Mouse (Mus musculus): ENCODE data around the gene Tex101. TPM values are rescaled to one million over a fixed set of nuclear protein-coding genes. Genes with fewer than 3 reads are reported as not detected.
"Not testable (repeated sequence)": the region's sequence is repeated elsewhere in the genome, so short reads cannot be mapped to it uniquely, and the experiment has no call there.

Gene Tex101
- polyA plus RNA-seq, 1 experiment = not detected

- H3K4me3 ChIP-seq (ENCODE audit: low read depth, low read length) = no peak overlapping the region
- H3K36me3 ChIP-seq (ENCODE audit: control insufficient read depth, insufficient read depth, low read length) = peaks cover 29% of the 10 kb centered on the region
- no peaks in the 10 kb centered on the region for H3K27me3 ChIP-seq (ENCODE audit: control insufficient read depth, insufficient read depth, low read length)
- no peak for TF ChIP-seq POLR2A (IDR thresholded peaks at IDR 0.05; ENCODE audit: low read depth, low read length)
- TF ChIP-seq CTCF (IDR thresholded peaks at IDR 0.05; ENCODE audit: extremely low read depth, insufficient read length, insufficient replicate concordance, low read depth, low read length) = no peak
- H3K27ac ChIP-seq (ENCODE audit: insufficient read depth, low read depth, low read length) = no peak overlapping the region
- no peaks in the 10 kb centered on the region for H3K4me1 ChIP-seq (ENCODE audit: control insufficient read depth, insufficient read depth, insufficient read length, low read length)
- 91% methylated on average over 13 of the region's 13 CpGs for WGBS
Measured at GRCm38 (mm10) chr7:24619671-24620397, 56.6 kb downstream of the Tex101 start.

GRCm38 (mm10) chr7:24618374-24618773 is 58.1 kb downstream of the Tex101 start:
- not testable (repeated sequence) for H3K4me1 ChIP-seq (ENCODE audit: control insufficient read depth, insufficient read depth, insufficient read length, low read length); H3K27ac ChIP-seq (ENCODE audit: insufficient read depth, low read depth, low read length); H3K27me3 ChIP-seq (ENCODE audit: control insufficient read depth, insufficient read depth, low read length); H3K4me3 ChIP-seq (ENCODE audit: low read depth, low read length)
- WGBS = 86% methylated on average over 8 of the region's 8 CpGs
- peaks cover 20% of the 10 kb centered on the region for H3K36me3 ChIP-seq (ENCODE audit: control insufficient read depth, insufficient read depth, low read length)

Other genes starting within 250 kb of the Tex101 start
- gene Irgc1, start 224.4 kb downstream of the Tex101 start, polyA plus RNA-seq (2012; rRNA removed) = 0.05 and 0.37 TPM in 2 replicates
- gene Plaur, start 214.2 kb downstream of the Tex101 start, polyA plus RNA-seq (2012; rRNA removed) = 9.9 and 15.8 TPM in 2 replicates
- gene Cadm4, start 194.7 kb downstream of the Tex101 start, polyA plus RNA-seq (2012; rRNA removed) = 2.9 and 4.7 TPM in 2 replicates
- gene Zfp428, start 169.7 kb downstream of the Tex101 start, polyA plus RNA-seq (2012; rRNA removed) = 6.4 and 15.7 TPM in 2 replicates
- not detected in 2 replicates for gene AC161166.1, start 164.2 kb downstream of the Tex101 start, polyA plus RNA-seq (2012; rRNA removed)
- 8.5 and 12.3 TPM in 2 replicates for gene Irgq, start 146.0 kb downstream of the Tex101 start, polyA plus RNA-seq (2012; rRNA removed)
- 0.13 TPM in 1 of 2 replicates, not detected in the other for gene Pinlyp, start 130.6 kb downstream of the Tex101 start, polyA plus RNA-seq (2012; rRNA removed)
- 12.3 and 24.7 TPM in 2 replicates for gene Xrcc1, start 130.4 kb downstream of the Tex101 start, polyA plus RNA-seq (2012; rRNA removed)
- 44.2 and 47.3 TPM in 2 replicates for gene Ethe1, start 89.1 kb downstream of the Tex101 start, polyA plus RNA-seq (2012; rRNA removed)
- gene Zfp575, start 89.0 kb downstream of the Tex101 start, polyA plus RNA-seq (2012; rRNA removed) = 0.62 and 0.79 TPM in 2 replicates
- gene Phldb3, start 65.9 kb downstream of the Tex101 start, polyA plus RNA-seq (2012; rRNA removed) = 2.3 and 7.5 TPM in 2 replicates
- 0.42 and 0.70 TPM in 2 replicates for gene Lypd3, start 40.1 kb downstream of the Tex101 start, polyA plus RNA-seq (2012; rRNA removed)
- not detected in 2 replicates for gene BC049730, start 32.6 kb upstream of the Tex101 start, polyA plus RNA-seq (2012; rRNA removed)
- not detected in 2 replicates for gene Gm4763, start 50.2 kb upstream of the Tex101 start, polyA plus RNA-seq (2012; rRNA removed)
- 3.3 TPM in 2 replicates for gene Cd177, start 83.6 kb upstream of the Tex101 start, polyA plus RNA-seq (2012; rRNA removed)
- 2.5 and 4.2 TPM in 2 replicates for gene Ceacam10, start 100.5 kb upstream of the Tex101 start, polyA plus RNA-seq (2012; rRNA removed)
- not detected in 2 replicates for gene Gm9844, start 185.5 kb upstream of the Tex101 start, polyA plus RNA-seq (2012; rRNA removed)
- gene Lypd4, start 193.3 kb upstream of the Tex101 start, polyA plus RNA-seq (2012; rRNA removed) = not detected in 2 replicates
- gene Dmrtc2, start 193.4 kb upstream of the Tex101 start, polyA plus RNA-seq (2012; rRNA removed) = not detected in 2 replicates
- gene Rps19, start 207.7 kb upstream of the Tex101 start, polyA plus RNA-seq (2012; rRNA removed) = 254 and 421 TPM in 2 replicates
- 23.2 and 54.3 TPM in 2 replicates for gene Cd79a, start 220.7 kb upstream of the Tex101 start, polyA plus RNA-seq (2012; rRNA removed)
- 106 and 209 TPM in 2 replicates for gene Arhgef1, start 226.2 kb upstream of the Tex101 start, polyA plus RNA-seq (2012; rRNA removed)

All from small intestine, adult 2 months (tissue).